Mouse (Mus musculus) adrenal gland (tissue): ENCODE results near the gene Jmy.

Experiments
- intact Hi-C: fragments of 180-260 bp; cut with DNase I; formaldehyde crosslinking; loops from one replicate; pipeline ENCODE4 v1.15.1; 2025

Jmy gene

GRCm38 (mm10) chr13:93468355-93468754, 31.3 kb downstream of the Jmy start:
- intact Hi-C loops = no loop called here

- intact Hi-C loops = no loop called here
Measured at GRCm38 (mm10) chr13:93459566-93459965, 40.0 kb downstream of the Jmy start.

DNA sequence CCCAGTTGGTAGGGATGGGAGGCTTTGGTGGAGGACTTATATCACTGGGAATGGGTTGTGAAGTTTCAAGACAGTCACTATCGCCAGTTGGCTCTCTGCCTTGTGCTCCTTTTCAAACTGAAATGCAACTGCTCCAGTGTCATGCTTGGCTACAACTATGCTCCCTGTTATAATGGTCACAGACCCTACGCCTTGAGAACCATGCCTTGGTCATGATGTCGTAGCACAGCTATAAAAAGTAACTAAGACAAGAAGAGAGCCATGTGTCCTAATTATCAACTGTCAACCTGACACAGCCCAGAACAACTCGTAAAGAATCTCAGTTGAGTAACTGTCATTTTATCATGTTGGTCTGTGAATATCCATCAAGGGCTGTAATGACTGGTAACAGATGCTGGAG, 41.0 kb downstream of the Jmy start:
- intact Hi-C loops = no loop called here

DNA sequence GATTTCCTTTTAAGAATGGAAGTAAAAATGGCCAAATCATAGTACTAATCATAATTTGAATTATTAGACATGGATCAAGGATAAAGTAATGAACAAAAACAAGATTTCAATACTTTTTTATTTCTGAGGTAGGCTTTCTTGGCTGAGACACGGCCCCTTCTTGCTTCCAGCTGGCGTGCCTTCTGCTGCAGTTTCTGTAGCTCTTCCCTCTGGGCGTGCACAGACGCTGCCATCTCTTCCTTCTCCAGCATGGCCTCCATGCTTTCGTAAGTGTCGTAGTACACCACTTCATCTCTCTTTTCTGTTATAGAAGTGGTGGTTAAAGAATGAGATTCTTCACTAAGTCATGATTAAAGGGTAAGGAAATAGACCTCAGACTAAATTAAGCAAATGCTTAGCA, 46.3 kb downstream of the Jmy start:
- intact Hi-C loops = loop anchor here (5.0 kb wide), 1 partner anchor 44 kb away; the partner anchor contains the start of gene Jmy

GRCm38 (mm10) chr13:93440167-93440566, 59.4 kb downstream of the Jmy start:
- intact Hi-C loops = no loop called here

- intact Hi-C loops = no loop called here
Measured at GRCm38 (mm10) chr13:93429205-93429604, 70.4 kb downstream of the Jmy start.

- intact Hi-C loops = no loop called here
Measured at GRCm38 (mm10) chr13:93427920-93428876, 71.4 kb downstream of the Jmy start.

DNA sequence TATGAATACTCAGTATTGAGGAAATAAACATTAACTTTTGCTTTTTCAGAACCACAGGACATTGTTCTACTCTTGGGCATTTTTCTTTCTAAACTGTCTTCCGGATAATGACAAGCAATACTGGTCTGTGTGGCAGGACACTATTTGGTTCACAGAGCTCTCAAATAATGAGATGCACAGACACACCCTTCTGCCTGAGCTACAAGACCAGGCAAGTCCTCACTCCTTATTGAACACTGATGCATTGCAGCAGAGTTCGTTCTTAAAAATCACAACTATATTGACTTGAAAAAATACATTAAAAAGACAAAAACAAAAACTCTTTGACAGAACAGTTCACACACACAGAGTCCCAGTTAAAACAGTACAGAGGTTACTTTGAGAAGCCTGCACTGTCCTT, 76.4 kb downstream of the Jmy start:
- intact Hi-C loops = no loop called here

GRCm38 (mm10) chr13:93419779-93420178, 79.8 kb downstream of the Jmy start:
- intact Hi-C loops = no loop called here

GRCm38 (mm10) chr13:93418292-93418691, 81.3 kb downstream of the Jmy start:
- intact Hi-C loops = no loop called here

DNA sequence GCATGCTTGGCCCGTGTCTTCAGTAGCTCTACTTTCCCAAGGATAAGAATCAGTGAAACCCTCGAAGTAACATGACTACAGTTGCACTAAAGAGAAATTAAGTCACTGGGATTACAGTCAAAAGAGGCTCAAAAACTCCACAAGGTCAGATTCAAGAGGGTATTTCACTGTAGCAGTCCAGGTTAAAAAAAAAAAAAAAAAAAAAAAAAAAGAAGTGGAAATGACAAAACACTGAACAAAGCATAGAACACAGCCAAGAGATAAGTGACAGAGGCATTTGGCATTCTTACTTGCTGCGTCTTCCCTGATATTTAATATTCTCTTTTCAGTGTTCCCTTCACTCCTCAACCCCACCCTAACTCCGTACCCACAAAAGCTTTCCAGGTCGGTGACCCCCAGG, 84.6 kb downstream of the Jmy start:
- intact Hi-C loops = no loop called here

- intact Hi-C loops = no loop called here
Measured at GRCm38 (mm10) chr13:93410343-93410742, 89.3 kb downstream of the Jmy start.

DNA sequence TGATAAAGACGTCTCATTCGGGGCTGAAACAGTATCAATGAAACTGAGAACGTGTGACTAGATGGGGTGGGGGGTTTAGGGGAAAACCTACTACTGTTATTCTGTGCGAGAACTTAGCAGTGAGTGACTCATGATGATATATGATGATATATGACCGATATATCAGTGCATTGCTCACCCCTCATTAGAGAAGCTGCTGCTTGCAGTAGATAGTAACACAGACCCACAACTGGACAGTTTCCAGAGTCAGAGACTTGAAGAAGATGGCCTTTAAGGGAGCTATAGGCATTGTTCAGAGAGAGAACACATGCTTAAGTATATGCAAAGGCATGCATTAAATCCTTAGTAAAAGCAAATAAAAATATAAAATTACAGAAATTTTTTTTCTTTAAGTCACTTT, 92.8 kb downstream of the Jmy start:
- intact Hi-C loops = no loop called here

GRCm38 (mm10) chr13:93401947-93402346, 97.7 kb downstream of the Jmy start:
- intact Hi-C loops = no loop called here

- intact Hi-C loops = no loop called here
Measured at GRCm38 (mm10) chr13:93399710-93400216, 99.8 kb downstream of the Jmy start.

DNA sequence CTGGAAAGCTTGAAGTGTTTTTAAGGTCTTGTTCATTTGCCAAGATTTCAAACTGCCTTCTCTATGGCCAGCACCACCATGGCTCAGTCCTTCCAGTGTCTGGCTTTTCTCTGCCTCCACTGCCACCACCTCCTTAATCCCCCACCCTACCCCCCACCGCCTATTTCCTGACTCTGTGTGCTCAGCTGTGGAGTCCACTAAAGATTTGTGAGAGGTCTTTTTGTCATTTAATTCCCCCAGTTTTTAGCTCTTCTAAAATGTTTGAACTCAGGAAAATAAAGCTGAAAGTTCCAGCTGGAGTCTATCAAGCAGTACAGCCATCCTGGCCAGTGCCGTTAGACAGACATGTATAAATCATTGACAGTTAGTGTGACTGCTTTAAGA, 110.4 kb downstream of the Jmy start:
- intact Hi-C loops = no loop called here

GRCm38 (mm10) chr13:93388594-93389241, 110.9 kb downstream of the Jmy start:
- intact Hi-C loops = no loop called here

DNA sequence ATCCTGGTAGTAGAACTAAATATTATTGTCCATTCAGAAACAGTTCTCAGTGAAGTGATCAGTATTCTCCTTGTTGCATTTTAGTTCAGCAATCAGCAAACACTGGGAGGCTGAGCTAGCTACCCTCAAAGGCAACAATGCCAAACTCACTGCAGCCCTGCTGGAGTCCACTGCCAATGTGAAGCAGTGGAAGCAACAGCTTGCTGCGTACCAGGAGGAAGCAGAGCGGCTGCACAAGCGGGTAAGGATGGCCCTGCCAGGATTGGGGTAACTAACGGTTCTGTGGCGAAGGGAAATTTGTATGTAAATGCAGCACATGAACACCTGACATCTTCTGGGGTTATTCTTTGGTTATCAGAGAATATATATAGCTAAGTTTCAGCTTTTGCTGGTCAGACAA, 112.2 kb downstream of the Jmy start:
- intact Hi-C loops = no loop called here

DNA sequence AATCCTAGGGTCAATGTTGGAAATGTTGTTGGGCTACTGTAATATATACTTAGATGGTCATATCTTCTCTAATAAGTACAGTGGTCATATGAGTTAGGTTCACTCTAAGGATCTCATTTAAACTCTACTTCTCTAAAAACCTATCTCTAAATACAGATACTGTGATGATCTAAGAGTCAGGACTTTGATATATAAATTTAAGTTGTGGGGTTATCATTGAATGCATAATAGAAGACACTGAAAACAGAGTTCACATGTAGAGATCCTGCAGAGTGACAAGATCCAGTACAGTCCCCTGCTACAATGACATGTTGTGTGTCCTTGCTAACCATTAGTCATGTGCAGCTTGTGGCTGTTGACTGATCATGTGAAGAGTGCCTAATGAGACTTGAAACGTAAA, 114.5 kb downstream of the Jmy start:
- intact Hi-C loops = no loop called here

- intact Hi-C loops = no loop called here
Measured at GRCm38 (mm10) chr13:93384481-93384880, 115.1 kb downstream of the Jmy start.

DNA sequence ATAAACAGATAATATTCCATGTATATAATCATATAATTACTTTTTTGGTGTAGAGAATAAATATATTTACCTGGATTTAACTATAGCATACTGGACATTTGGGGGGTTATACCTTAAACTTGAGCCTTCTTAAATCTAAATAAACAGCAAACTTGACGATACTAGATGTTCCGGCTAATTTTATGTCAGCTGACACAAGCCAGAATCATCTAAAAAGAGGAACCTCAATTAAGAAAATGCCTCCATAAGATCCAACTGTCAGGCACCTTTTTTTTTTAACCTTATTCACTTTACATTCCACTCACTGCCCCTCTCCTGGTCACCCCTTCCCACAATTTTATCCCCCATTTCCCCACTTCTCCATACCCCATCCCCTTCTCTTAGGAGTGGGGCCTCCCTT, 116.0 kb downstream of the Jmy start:
- intact Hi-C loops = no loop called here

GRCm38 (mm10) chr13:93383092-93383491, 116.5 kb downstream of the Jmy start:
- intact Hi-C loops = no loop called here
